Mouse (Mus musculus) stomach, postnatal 0 days (tissue): ENCODE data around the gene Mcoln2.

Source experiments
- CTCF ChIP-seq: IDR thresholded peaks from 2 replicates; pipeline ENCODE4 v1.5.1; 2016; ENCODE audit warnings: antibody characterized with exemption, low read depth, mild to moderate bottlenecking, moderate library complexity
- EP300 ChIP-seq: optimal IDR thresholded peaks from 2 replicates; pipeline ENCODE3; 2016; ENCODE audit warnings: antibody characterized with exemption

DNA sequence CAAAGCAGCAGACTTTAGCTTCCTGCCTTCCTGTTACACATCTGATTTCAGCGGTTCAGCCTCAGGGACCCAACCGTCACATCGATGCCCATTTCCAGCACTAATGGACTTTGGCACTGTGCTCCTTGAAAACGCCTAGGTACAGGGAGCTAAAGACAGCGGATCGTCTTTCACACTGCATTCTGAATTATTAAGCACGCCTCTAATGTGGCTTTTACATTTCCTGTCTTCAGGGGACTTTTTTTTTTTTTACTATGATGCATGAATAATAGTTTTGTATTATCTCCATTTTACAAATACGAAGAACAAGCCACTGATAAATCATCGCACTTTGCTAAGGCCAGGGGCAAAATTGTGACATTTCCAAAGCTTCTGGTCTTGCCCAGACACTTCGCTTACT, 36.4 kb downstream of the Mcoln2 start:
- TF ChIP-seq EP300 (no peak), CTCF (no peak)
